Mouse (Mus musculus): ENCODE measurements around the gene Tex38.

Tex38 gene

GRCm38 (mm10) chr4:115780918-115781317 is at the start of gene Tex38:
Gene Tex38 (minus strand): TSS chr4:115781018.
- no peak for DNase-seq

GRCm38 (mm10) chr4:115830491-115830890 is 49.7 kb upstream of the Tex38 start:
- no peak for DNase-seq

- no peak for DNase-seq
Observed at GRCm38 (mm10) chr4:115828572-115828902, 47.7 kb upstream of the Tex38 start.

- DNase-seq, result peak; percentile 85 to 86
Observed at GRCm38 (mm10) chr4:115827888-115828571, 47.2 kb upstream of the Tex38 start, which contains the start of gene Mob3c. Gene Mob3c (plus strand): TSS chr4:115828092.

- peak; percentile 13 to 20 for DNase-seq
Observed at GRCm38 (mm10) chr4:115827535-115827887, 46.7 kb upstream of the Tex38 start.

- DNase-seq, result no peak
Observed at GRCm38 (mm10) chr4:115827066-115827465, 46.2 kb upstream of the Tex38 start.

- DNase-seq, result no peak
Observed at GRCm38 (mm10) chr4:115825271-115825670, 44.5 kb upstream of the Tex38 start.

GRCm38 (mm10) chr4:115824178-115824577 is 43.4 kb upstream of the Tex38 start:
- no peak for DNase-seq

GRCm38 (mm10) chr4:115821928-115822327 is 41.1 kb upstream of the Tex38 start:
- no peak for DNase-seq

GRCm38 (mm10) chr4:115821431-115821830 is 40.6 kb upstream of the Tex38 start:
- no peak for DNase-seq

- no peak for DNase-seq
Observed at GRCm38 (mm10) chr4:115820944-115821343, 40.1 kb upstream of the Tex38 start.

- DNase-seq, result no peak
Observed at GRCm38 (mm10) chr4:115820199-115820598, 39.4 kb upstream of the Tex38 start.

GRCm38 (mm10) chr4:115815606-115816005 is 34.8 kb upstream of the Tex38 start:
- DNase-seq, result no peak

- no peak for DNase-seq
Observed at GRCm38 (mm10) chr4:115812326-115812725, 31.5 kb upstream of the Tex38 start.

GRCm38 (mm10) chr4:115799981-115800380 is 19.2 kb upstream of the Tex38 start:
- DNase-seq, result no peak

- DNase-seq, result no peak
Observed at GRCm38 (mm10) chr4:115795360-115795759, 14.5 kb upstream of the Tex38 start.

GRCm38 (mm10) chr4:115790864-115791263 is 10.0 kb upstream of the Tex38 start:
- no peak for DNase-seq

- no peak for DNase-seq
Observed at GRCm38 (mm10) chr4:115785511-115786034, 4.8 kb upstream of the Tex38 start.

GRCm38 (mm10) chr4:115784769-115785510 is 4.1 kb upstream of the Tex38 start, which contains the start of gene Atpaf1:
Gene Atpaf1 (plus strand): TSS chr4:115784812.
- peak; percentile 91 for DNase-seq

GRCm38 (mm10) chr4:115782026-115782805 is 1.4 kb upstream of the Tex38 start:
- no peak for DNase-seq

- DNase-seq, result no peak
Observed at GRCm38 (mm10) chr4:115780269-115780668, 549 bp downstream of the Tex38 start.

GRCm38 (mm10) chr4:115777627-115778026 is 3.2 kb downstream of the Tex38 start:
- DNase-seq, result no peak

GRCm38 (mm10) chr4:115775056-115775455 is 5.8 kb downstream of the Tex38 start:
- no peak for DNase-seq
